Mouse (Mus musculus): ENCODE measurements around the gene Zfand6. TPM values are rescaled to one million over a fixed set of nuclear protein-coding genes. Genes with fewer than 3 reads are reported as not detected.
A peak's percentile ranks its signal among the peaks of the same experiment; 100 is the strongest.

The Zfand6 gene
- polyA plus RNA-seq (2015; fragmentation: Nextera tagmentation; extraction: Ambion mirVana) = 162 and 174 TPM in 2 replicates

GRCm38 (mm10) chr7:84689251-84690100, at the start of gene Zfand6:
Gene Zfand6, minus strand, starts transcription at chr7:84689959.
- H3K4me3 ChIP-seq (replicated peaks) = peak within 1 kb of the TSS; percentile 87
- WGBS = under 1% methylated on average over 66 of the region's 87 CpGs
- peak; percentile 99 for ATAC-seq

GRCm38 (mm10) chr7:84736803-84737202, 47.0 kb upstream of the Zfand6 start:
- H3K9ac ChIP-seq = no peak overlapping the region
- 87% methylated on average over 2 of the region's 2 CpGs for WGBS
- no peak for ATAC-seq
- H3K27me3 ChIP-seq (replicated peaks) = no peaks in the 10 kb centered on the region
- H3K4me1 ChIP-seq (replicated peaks) = no peaks in the 10 kb centered on the region
- no peaks in the 10 kb centered on the region for H3K9me3 ChIP-seq
- H3K4me3 ChIP-seq (replicated peaks) = no peak overlapping the region
- H3K27ac ChIP-seq = no peak overlapping the region
- H3K36me3 ChIP-seq = no peaks in the 10 kb centered on the region
- no peak overlapping the region for H3K4me2 ChIP-seq (replicated peaks)

More at GRCm38 (mm10) chr7:84689251-84690100, at the start of gene Zfand6:
- H3K9me3 ChIP-seq = no peaks in the 10 kb centered on the region
- H3K9ac ChIP-seq = peak within 1 kb of the TSS; percentile 77
- H3K27ac ChIP-seq = peak within 1 kb of the TSS; percentile 93
- peak within 1 kb of the TSS; percentile 81 for H3K4me2 ChIP-seq (replicated peaks)
- no peaks in the 10 kb centered on the region for H3K36me3 ChIP-seq
- H3K27me3 ChIP-seq (replicated peaks) = no peaks in the 10 kb centered on the region
- peaks cover 5% of the 10 kb centered on the region for H3K4me1 ChIP-seq (replicated peaks)

GRCm38 (mm10) chr7:84733038-84733437, 43.3 kb upstream of the Zfand6 start:
- H3K4me2 ChIP-seq (replicated peaks) = no peak overlapping the region
- H3K4me1 ChIP-seq (replicated peaks) = no peaks in the 10 kb centered on the region
- no peak overlapping the region for H3K9ac ChIP-seq
- no peak for ATAC-seq
- no peaks in the 10 kb centered on the region for H3K36me3 ChIP-seq
- 39% methylated on average over 1 of the region's 1 CpGs for WGBS
- no peak overlapping the region for H3K27ac ChIP-seq
- no peak overlapping the region for H3K4me3 ChIP-seq (replicated peaks)
- no peaks in the 10 kb centered on the region for H3K9me3 ChIP-seq
- H3K27me3 ChIP-seq (replicated peaks) = no peaks in the 10 kb centered on the region

- Histone ChIP-seq H3K27me3 (replicated peaks) (no peaks in the 10 kb centered on the region), H3K9ac (no peak overlapping the region), H3K9me3 (no peaks in the 10 kb centered on the region), H3K27ac (no peak overlapping the region), H3K36me3 (no peaks in the 10 kb centered on the region), H3K4me2 (replicated peaks) (no peak overlapping the region), H3K4me3 (replicated peaks) (no peak overlapping the region), H3K4me1 (replicated peaks) (no peaks in the 10 kb centered on the region)
- 93% methylated on average over 1 of the region's 1 CpGs for WGBS
- no peak for ATAC-seq
Observed at GRCm38 (mm10) chr7:84732052-84732451, 42.3 kb upstream of the Zfand6 start.

GRCm38 (mm10) chr7:84731076-84731475, 41.3 kb upstream of the Zfand6 start:
- Histone ChIP-seq H3K9ac (no peak overlapping the region), H3K27ac (no peak overlapping the region), H3K4me2 (replicated peaks) (no peak overlapping the region), H3K9me3 (no peaks in the 10 kb centered on the region), H3K4me1 (replicated peaks) (no peaks in the 10 kb centered on the region), H3K4me3 (replicated peaks) (no peak overlapping the region), H3K27me3 (replicated peaks) (no peaks in the 10 kb centered on the region), H3K36me3 (no peaks in the 10 kb centered on the region)
- peak; percentile 45; the same call in 1 of the 2 replicates for ATAC-seq
- 58% methylated on average over 3 of the region's 3 CpGs for WGBS

DNA sequence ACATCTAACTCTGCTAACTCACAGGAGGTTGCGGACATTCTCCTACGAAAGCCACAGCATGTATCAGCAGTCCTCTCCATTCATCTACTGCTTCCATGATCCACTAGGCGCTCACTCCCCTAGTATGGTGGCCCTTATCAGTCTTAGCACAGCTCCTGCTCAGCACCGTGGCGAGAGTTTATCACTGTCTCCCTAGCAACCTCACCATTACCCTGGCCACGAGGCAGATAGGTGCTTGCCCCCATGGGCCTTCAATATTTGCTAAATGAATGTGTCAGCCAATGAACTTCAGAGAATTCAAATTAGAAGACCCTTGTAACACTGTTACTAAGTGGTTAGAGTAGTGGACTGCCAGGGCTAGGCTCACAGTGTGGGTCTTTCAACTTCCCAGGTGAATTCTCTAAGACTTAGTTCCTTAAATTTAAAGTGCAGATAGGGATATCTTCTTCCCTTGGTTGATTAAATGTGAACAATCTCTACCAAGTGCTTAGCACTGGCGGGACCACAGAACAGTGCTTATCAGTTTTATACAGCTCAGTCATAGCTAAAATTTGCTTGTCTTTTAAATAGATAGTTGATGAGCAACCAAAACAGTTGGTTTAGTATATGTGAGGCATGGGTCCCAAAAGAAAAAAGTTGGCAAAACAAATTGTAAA, 33.2 kb upstream of the Zfand6 start:
- Histone ChIP-seq H3K4me1 (replicated peaks) (no peaks in the 10 kb centered on the region), H3K36me3 (no peaks in the 10 kb centered on the region), H3K27ac (no peak overlapping the region), H3K9ac (no peak overlapping the region), H3K9me3 (no peaks in the 10 kb centered on the region), H3K4me3 (replicated peaks) (no peak overlapping the region), H3K27me3 (replicated peaks) (no peaks in the 10 kb centered on the region), H3K4me2 (replicated peaks) (no peak overlapping the region)
- WGBS = 53% methylated on average over 7 of the region's 7 CpGs
- peak; percentile 95 for ATAC-seq

DNA sequence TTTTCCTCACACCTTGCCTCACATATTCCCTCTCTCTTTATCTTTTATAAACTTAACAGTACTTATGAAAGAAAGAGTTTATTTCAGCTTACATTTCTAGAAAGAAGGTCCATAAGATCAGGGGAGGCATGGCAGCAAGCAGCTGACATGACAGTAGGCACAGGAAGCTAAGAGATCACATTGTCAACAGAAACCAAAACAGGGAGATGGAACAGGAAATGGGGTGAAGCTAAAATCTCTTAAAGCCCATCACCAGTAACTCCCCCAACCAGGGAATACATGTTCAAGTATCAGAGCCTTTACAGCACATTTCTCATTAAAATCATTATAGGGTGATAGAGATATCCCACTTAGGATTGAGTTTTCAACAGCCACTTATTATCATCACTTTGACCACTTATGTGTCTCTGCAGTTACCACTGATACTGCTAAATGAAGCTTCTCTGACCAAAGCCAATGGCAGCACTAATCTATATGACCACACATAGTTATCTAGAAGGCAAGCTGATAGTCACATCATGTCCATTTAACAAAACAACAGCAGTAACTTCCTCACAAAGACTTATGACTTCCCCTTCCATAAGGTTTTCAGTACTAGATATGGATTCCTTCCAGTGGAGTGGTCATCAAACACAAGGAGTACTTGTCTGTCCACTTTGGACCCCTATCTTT, 20.7 kb upstream of the Zfand6 start:
- Histone ChIP-seq H3K4me2 (replicated peaks) (no peak overlapping the region), H3K36me3 (no peaks in the 10 kb centered on the region), H3K4me1 (replicated peaks) (no peaks in the 10 kb centered on the region), H3K4me3 (replicated peaks) (no peak overlapping the region), H3K27me3 (replicated peaks) (no peaks in the 10 kb centered on the region), H3K9me3 (no peaks in the 10 kb centered on the region), H3K9ac (no peak overlapping the region), H3K27ac (no peak overlapping the region)
- no peak for ATAC-seq

DNA sequence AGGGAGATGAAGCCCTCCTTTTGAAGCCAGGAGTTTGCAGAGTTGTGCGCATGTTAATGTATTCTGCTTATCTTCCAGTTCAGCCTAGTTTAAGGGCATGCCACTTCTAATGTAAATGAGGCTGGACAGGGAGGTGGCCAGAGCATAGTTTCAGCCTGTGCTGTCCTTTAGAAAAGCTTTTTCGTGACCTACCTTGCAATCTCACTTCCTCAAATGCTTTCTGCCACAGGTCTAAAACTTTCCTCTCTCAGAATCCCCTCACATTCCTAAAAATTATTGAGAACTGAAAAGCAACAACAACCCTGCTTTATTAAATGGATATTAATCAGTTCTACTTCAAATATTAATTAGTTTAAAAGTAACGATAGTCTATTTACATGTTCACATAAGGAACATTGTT, 17.1 kb upstream of the Zfand6 start:
- no peak overlapping the region for H3K4me3 ChIP-seq (replicated peaks)
- 83% methylated on average over 3 of the region's 3 CpGs for WGBS
- H3K9me3 ChIP-seq = no peaks in the 10 kb centered on the region
- H3K4me2 ChIP-seq (replicated peaks) = no peak overlapping the region
- no peaks in the 10 kb centered on the region for H3K27me3 ChIP-seq (replicated peaks)
- no peak for ATAC-seq
- H3K36me3 ChIP-seq = no peaks in the 10 kb centered on the region
- H3K4me1 ChIP-seq (replicated peaks) = no peaks in the 10 kb centered on the region
- H3K27ac ChIP-seq = no peak overlapping the region
- H3K9ac ChIP-seq = no peak overlapping the region

DNA sequence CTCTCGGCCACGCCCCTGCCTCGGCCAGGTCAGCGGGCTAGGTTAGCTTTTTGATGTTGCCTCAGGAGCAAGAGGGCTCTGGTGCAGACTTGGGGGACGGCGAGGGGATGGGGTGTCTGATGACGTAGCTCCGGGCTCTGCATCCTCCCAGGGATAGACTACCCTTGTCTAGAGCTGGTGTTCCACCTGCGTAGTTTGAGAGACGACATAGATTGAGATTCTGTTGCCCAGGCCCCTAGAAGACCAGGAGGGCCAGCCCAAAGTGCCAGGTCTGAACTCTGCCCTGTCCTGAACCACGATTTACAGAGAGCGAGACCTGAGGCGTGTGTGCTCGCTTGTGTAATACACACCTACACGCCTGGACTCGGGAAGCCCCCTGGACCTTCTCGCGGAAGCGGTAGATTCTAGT, 346 bp upstream of the Zfand6 start:
- peak overlapping the region; percentile 37 for H3K9ac ChIP-seq
- peak overlapping the region; percentile 81 for H3K4me2 ChIP-seq (replicated peaks)

GRCm38 (mm10) chr7:84687653-84688580, 1.8 kb downstream of the Zfand6 start:
- no peak overlapping the region for H3K27ac ChIP-seq
- no peaks in the 10 kb centered on the region for H3K9me3 ChIP-seq
- no peaks in the 10 kb centered on the region for H3K27me3 ChIP-seq (replicated peaks)
- H3K9ac ChIP-seq = no peak overlapping the region
- peak overlapping the region; percentile 66 for H3K4me2 ChIP-seq (replicated peaks)
- H3K4me3 ChIP-seq (replicated peaks) = no peak overlapping the region
- no peak for ATAC-seq
- H3K4me1 ChIP-seq (replicated peaks) = peaks cover 5% of the 10 kb centered on the region
- no peaks in the 10 kb centered on the region for H3K36me3 ChIP-seq
- 50% methylated on average over 12 of the region's 12 CpGs for WGBS

More for the DNA sequence above, 346 bp upstream of the Zfand6 start:
- 2% methylated on average over 19 of the region's 19 CpGs for WGBS
- H3K27ac ChIP-seq = no peak overlapping the region
- H3K9me3 ChIP-seq = no peaks in the 10 kb centered on the region
- no peaks in the 10 kb centered on the region for H3K36me3 ChIP-seq
- peak overlapping the region; percentile 87 for H3K4me3 ChIP-seq (replicated peaks)
- no peak; the same call in 1 of the 2 replicates for ATAC-seq
- no peaks in the 10 kb centered on the region for H3K27me3 ChIP-seq (replicated peaks)
- peaks cover 5% of the 10 kb centered on the region for H3K4me1 ChIP-seq (replicated peaks)

GRCm38 (mm10) chr7:84686380-84686779, 3.4 kb downstream of the Zfand6 start:
- H3K36me3 ChIP-seq = no peaks in the 10 kb centered on the region
- no peak overlapping the region for H3K4me3 ChIP-seq (replicated peaks)
- no peaks in the 10 kb centered on the region for H3K27me3 ChIP-seq (replicated peaks)
- H3K27ac ChIP-seq = no peak overlapping the region
- no peak overlapping the region for H3K4me2 ChIP-seq (replicated peaks)
- H3K9me3 ChIP-seq = no peaks in the 10 kb centered on the region
- H3K4me1 ChIP-seq (replicated peaks) = peaks cover 5% of the 10 kb centered on the region
- WGBS = 63% methylated on average over 2 of the region's 2 CpGs
- no peak for ATAC-seq
- no peak overlapping the region for H3K9ac ChIP-seq
